Mouse (Mus musculus): ENCODE data around the gene Il24. TPM values are rescaled to one million over a fixed set of nuclear protein-coding genes. Genes with fewer than 3 reads are reported as not detected.
A peak's percentile ranks its signal among the peaks of the same experiment; 100 is the strongest.

Gene Il24
- total RNA-seq (2021) (not detected), polyA plus RNA-seq (2012; rRNA removed) (not detected in 2 replicates)
- long read RNA-seq = 0 reads

DNA sequence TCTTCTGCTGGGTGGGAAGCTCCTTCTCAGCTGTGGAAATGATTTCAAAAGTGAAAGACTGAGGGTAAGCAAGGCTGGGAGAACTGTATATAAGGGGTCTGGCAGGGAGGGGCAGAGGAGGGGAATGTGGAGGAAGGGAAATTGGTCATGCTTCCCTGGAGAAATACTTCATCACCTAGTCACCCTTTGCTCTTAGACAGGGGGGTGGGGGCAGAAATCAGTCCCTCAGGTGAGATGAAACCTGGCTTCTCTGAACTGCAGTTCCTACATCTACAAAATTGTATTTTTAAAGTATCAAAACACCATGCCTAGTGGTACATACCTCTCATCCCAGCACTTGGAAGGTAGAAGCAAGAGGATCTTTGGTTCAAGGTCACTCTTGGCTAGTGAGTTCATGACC is at the start of gene Il24:
Gene Il24, minus strand, starts transcription at position 101 of the 400 bp plus-strand sequence.
- Histone ChIP-seq H3K79me2 (replicated peaks; ENCODE audit: control insufficient read depth, insufficient read depth, low read length) (no peaks in the 10 kb centered on the region), H3K4me1 (ENCODE audit: control insufficient read depth, insufficient read depth, low read length) (no peaks in the 10 kb centered on the region), H3K27ac (no peak within 1 kb of the TSS), H3K36me3 (ENCODE audit: control insufficient read depth, insufficient read depth, low read length) (no peaks in the 10 kb centered on the region), H3K27me3 (ENCODE audit: control insufficient read depth, insufficient read depth, low read length) (no peaks in the 10 kb centered on the region; the same call in 1 of the 2 replicates), H3K9ac (ENCODE audit: low read depth, low read length) (no peak within 1 kb of the TSS), H3K4me3 (no peak within 1 kb of the TSS)
- no peak for DNase-seq
- TF ChIP-seq POLR2A (IDR thresholded peaks at IDR 0.05; ENCODE audit: insufficient read depth, low read depth, low read length) = no peak
- no peak for TF ChIP-seq EP300 (IDR thresholded peaks at IDR 0.05; ENCODE audit: insufficient read depth, low read depth, low read length)
- TF ChIP-seq CTCF (IDR thresholded peaks at IDR 0.05) = no peak
- intact Hi-C loops (cut with DNase I) = no loop called here

DNA sequence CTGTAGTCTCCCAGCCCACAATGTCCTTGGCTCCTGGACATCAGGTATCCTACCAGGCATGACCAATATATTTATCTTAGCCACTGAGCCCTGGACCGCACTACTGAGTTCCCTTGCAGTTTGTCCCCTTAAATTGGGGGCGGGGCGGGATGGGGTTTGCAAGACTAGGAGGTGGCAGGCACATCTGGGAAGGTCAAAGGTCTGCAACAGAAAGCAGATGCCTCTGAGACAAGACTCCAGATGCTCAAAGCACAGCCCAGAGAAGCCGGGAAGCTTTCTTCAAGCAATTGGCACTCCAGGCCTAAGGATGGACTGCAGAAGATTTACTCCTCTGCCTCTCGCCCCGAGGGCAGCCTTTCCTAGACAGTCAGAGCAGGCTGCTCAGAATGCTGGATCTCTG is 49.1 kb upstream of the Il24 start:
- TF ChIP-seq EP300 (IDR thresholded peaks at IDR 0.05; ENCODE audit: insufficient read depth, low read depth, low read length) (no peak), POLR2A (IDR thresholded peaks at IDR 0.05; ENCODE audit: insufficient read depth, low read depth, low read length) (no peak), CTCF (IDR thresholded peaks at IDR 0.05) (no peak)
- H3K4me1 ChIP-seq (ENCODE audit: control insufficient read depth, insufficient read depth, low read length) = no peaks in the 10 kb centered on the region
- intact Hi-C loops (cut with DNase I) = no loop called here

DNA sequence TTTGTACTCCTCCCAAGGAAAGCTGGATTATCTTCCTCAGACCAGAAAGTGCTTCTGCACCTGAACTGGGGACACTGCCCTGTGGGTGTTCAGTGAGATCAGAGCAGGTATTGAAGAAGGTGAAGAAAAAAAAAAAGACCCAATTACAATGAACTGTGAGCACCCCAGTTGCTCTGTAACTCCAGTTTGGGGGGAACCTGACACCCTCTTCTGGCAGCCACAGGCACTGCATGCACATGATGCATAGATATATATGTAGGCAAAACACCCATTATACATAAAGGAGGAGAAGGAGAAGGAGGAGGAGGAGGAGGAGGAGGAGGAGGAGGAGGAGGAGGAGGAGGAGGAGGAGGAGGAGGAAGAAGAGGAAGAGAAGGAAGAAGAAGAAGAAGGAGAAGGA is 39.2 kb upstream of the Il24 start:
- DNase-seq = no peak
- H3K4me1 ChIP-seq (ENCODE audit: control insufficient read depth, insufficient read depth, low read length) = no peaks in the 10 kb centered on the region

More for the DNA sequence above, 49.1 kb upstream of the Il24 start:
- no peak for DNase-seq
- Histone ChIP-seq H3K36me3 (ENCODE audit: control insufficient read depth, insufficient read depth, low read length) (no peaks in the 10 kb centered on the region), H3K79me2 (replicated peaks; ENCODE audit: control insufficient read depth, insufficient read depth, low read length) (no peaks in the 10 kb centered on the region), H3K27ac (no peak overlapping the region), H3K9ac (ENCODE audit: low read depth, low read length) (no peak overlapping the region), H3K4me3 (no peak overlapping the region), H3K27me3 (ENCODE audit: control insufficient read depth, insufficient read depth, low read length) (no peaks in the 10 kb centered on the region)
- WGBS = 73% methylated on average over 6 of the region's 6 CpGs

DNA sequence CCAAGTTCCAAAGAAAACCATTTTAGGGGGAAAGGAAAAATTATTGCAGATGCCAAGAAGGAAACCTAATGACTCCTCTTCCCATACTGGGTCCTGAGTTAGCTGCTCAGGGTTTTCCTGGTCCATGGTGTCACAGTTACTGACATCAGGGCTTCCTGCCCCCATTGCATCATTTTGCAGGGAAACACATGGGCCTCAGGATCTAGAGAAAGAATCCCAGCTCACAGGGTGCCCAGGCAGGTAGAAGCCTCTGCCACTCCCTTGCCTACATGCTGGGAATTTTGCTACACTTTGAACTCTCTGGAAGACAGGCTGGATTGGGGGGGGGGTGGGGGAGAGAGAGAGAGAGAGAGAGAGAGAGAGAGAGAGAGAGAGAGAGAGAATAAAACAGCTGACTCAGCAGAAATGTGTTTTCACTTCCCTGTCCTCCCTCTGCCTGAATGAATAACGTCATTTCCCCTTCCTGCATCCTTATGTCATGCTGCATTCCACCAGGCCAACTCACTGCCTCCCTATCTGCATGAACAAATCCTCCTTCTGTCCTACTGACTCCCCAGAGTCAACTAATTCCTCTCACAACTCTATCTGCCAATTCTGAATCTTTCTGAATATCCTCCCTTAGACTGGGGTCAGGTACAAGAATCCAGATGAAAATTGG is 31.2 kb upstream of the Il24 start:
- no peak for TF ChIP-seq EP300 (IDR thresholded peaks at IDR 0.05; ENCODE audit: insufficient read depth, low read depth, low read length)
- no peak for TF ChIP-seq CTCF (IDR thresholded peaks at IDR 0.05)
- 16% methylated on average over 1 of the region's 1 CpGs for WGBS
- H3K4me3 ChIP-seq = no peak overlapping the region
- H3K36me3 ChIP-seq (ENCODE audit: control insufficient read depth, insufficient read depth, low read length) = no peaks in the 10 kb centered on the region
- intact Hi-C loops (cut with DNase I) = no loop called here
- no peak overlapping the region for H3K27ac ChIP-seq
- H3K27me3 ChIP-seq (ENCODE audit: control insufficient read depth, insufficient read depth, low read length) = no peaks in the 10 kb centered on the region
- H3K9ac ChIP-seq (ENCODE audit: low read depth, low read length) = no peak overlapping the region
- H3K79me2 ChIP-seq (replicated peaks; ENCODE audit: control insufficient read depth, insufficient read depth, low read length) = no peaks in the 10 kb centered on the region
- DNase-seq = no peak
- no peaks in the 10 kb centered on the region for H3K4me1 ChIP-seq (ENCODE audit: control insufficient read depth, insufficient read depth, low read length)

More for the DNA sequence above, 39.2 kb upstream of the Il24 start:
- Histone ChIP-seq H3K4me3 (no peak overlapping the region), H3K9ac (ENCODE audit: low read depth, low read length) (no peak overlapping the region), H3K27ac (no peak overlapping the region), H3K36me3 (ENCODE audit: control insufficient read depth, insufficient read depth, low read length) (no peaks in the 10 kb centered on the region), H3K79me2 (replicated peaks; ENCODE audit: control insufficient read depth, insufficient read depth, low read length) (no peaks in the 10 kb centered on the region), H3K27me3 (ENCODE audit: control insufficient read depth, insufficient read depth, low read length) (no peaks in the 10 kb centered on the region)
- intact Hi-C loops (cut with DNase I) = no loop called here
- TF ChIP-seq POLR2A (IDR thresholded peaks at IDR 0.05; ENCODE audit: insufficient read depth, low read depth, low read length) = no peak
- 0 out of 2 replicates have a peak, but pooled peaks have one; percentile 10 for TF ChIP-seq CTCF (IDR thresholded peaks at IDR 0.05)

DNA sequence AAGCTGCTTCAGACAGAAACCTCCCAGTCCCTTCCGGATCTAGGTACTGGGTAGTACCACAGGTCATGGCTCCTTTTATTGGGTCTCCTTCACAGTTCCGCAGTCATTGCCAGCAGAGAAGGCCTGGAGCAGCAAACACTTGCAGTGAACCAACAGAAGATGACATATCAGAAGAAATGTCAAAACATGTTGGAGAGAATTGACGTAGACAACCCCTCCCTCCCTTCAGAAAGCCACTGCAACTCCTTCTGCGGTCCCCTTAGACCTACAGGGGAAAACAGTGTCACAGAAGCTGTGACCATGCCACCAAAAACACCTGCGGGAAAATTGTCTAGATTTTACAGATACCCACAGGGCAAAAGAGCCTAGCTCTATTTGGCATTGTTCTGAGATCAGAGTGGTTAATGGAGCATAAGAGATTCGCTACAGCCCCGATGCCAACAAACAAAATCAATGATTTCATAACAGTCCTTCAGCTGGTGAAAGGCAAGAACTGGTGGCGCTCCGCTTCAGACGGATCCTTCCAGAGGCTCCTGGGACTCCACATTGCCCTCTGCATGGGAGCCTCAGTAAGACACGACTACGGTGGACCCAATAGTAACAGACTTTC is 24.3 kb upstream of the Il24 start, which contains the start of gene Il20:
Gene Il20, minus strand, starts transcription at position 51 of the 610 bp plus-strand sequence.
- Histone ChIP-seq H3K27ac (no peak within 1 kb of the TSS), H3K79me2 (replicated peaks; ENCODE audit: control insufficient read depth, insufficient read depth, low read length) (no peaks in the 10 kb centered on the region), H3K4me3 (no peak within 1 kb of the TSS), H3K36me3 (ENCODE audit: control insufficient read depth, insufficient read depth, low read length) (no peaks in the 10 kb centered on the region), H3K27me3 (ENCODE audit: control insufficient read depth, insufficient read depth, low read length) (no peaks in the 10 kb centered on the region), H3K9ac (ENCODE audit: low read depth, low read length) (no peak within 1 kb of the TSS), H3K4me1 (ENCODE audit: control insufficient read depth, insufficient read depth, low read length) (no peaks in the 10 kb centered on the region)
- WGBS = 87% methylated on average over 12 of the region's 12 CpGs
- intact Hi-C loops (cut with DNase I) = no loop called here
- DNase-seq = no peak
- no peak for TF ChIP-seq POLR2A (IDR thresholded peaks at IDR 0.05; ENCODE audit: insufficient read depth, low read depth, low read length)
- TF ChIP-seq CTCF (IDR thresholded peaks at IDR 0.05) = no peak
- TF ChIP-seq EP300 (IDR thresholded peaks at IDR 0.05; ENCODE audit: insufficient read depth, low read depth, low read length) = no peak

DNA sequence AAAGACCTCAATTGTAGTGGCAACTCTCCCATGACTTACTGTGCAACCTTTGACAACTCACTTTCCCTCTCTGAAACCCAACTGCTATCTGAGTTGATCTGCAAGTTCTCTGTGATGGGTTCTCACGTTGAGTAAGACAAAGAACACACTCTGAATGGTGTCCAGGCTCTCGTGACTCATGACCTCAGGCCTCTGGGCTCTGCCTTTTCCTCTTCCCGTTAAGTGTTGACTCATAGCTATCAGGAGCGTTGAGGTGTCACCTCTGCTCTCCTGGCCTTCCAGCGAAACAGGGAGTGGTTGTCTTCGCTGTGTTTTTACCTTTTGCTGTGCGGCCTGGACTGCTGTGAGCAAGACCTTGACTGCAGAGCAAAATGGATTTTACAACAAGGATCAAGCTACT is 15.3 kb upstream of the Il24 start:
- TF ChIP-seq CTCF (IDR thresholded peaks at IDR 0.05) = no peak
- TF ChIP-seq EP300 (IDR thresholded peaks at IDR 0.05; ENCODE audit: insufficient read depth, low read depth, low read length) = no peak
- no peaks in the 10 kb centered on the region for H3K27me3 ChIP-seq (ENCODE audit: control insufficient read depth, insufficient read depth, low read length)
- H3K4me1 ChIP-seq (ENCODE audit: control insufficient read depth, insufficient read depth, low read length) = no peaks in the 10 kb centered on the region
- 54% methylated on average over 7 of the region's 7 CpGs for WGBS
- H3K36me3 ChIP-seq (ENCODE audit: control insufficient read depth, insufficient read depth, low read length) = no peaks in the 10 kb centered on the region
- H3K9ac ChIP-seq (ENCODE audit: low read depth, low read length) = no peak overlapping the region
- H3K4me3 ChIP-seq = no peak overlapping the region
- intact Hi-C loops (cut with DNase I) = no loop called here
- DNase-seq = no peak
- no peaks in the 10 kb centered on the region for H3K79me2 ChIP-seq (replicated peaks; ENCODE audit: control insufficient read depth, insufficient read depth, low read length)
- H3K27ac ChIP-seq = no peak overlapping the region
